Mouse (Mus musculus): ENCODE measurements around the gene Cybrd1. TPM values are rescaled to one million over a fixed set of nuclear protein-coding genes. Genes with fewer than 3 reads are reported as not detected.

Gene Cybrd1
- polyA plus RNA-seq, 1 experiment from 2014 or later: 13.0 TPM

DNA sequence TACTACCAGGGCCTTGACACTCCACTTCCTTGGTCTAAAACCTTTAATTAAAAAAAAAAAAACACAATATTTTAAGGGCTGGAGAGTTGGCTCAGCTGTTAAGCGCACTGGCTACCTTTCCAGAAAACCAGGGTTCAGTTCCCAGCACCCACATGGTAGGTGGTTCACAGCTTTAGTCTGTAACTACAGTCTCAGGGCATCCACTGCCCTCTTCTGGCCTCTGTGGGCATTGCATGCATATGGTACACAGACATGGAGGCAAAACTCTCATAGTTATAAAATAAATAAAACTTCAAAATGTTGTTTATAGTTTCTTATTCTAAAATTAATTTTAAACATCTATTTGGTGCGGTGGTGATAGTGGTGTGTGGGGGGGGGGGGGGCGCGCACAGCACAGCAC is 1.6 kb upstream of the Cybrd1 start:
- WGBS: 90% methylated on average over 4 of the region's 4 CpGs
- no peaks in the 10 kb centered on the region for H3K4me1 ChIP-seq (replicated peaks; ENCODE audit: control insufficient read depth, insufficient read depth)
- H3K27me3 ChIP-seq (ENCODE audit: control insufficient read depth, insufficient read depth, low read length): no peaks in the 10 kb centered on the region

DNA sequence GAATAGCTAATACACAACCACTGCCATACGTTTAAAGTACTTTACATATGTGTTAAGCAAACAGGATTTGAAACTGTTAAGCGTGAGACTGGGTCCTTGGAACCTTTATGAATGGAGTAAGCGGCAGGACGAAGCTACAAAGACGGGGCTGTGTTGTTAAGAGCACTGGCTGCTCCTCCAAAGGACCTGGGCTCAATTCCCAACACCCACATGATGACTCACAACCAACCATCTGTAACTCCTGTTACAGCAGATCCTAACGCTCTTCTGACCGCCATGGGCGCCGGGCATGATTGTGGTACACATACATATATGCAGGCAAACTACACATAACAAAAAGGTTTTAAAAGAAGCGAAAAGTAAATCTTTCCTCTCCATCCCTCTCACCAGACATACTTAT is 3.1 kb downstream of the Cybrd1 start:
- H3K27ac ChIP-seq (replicated peaks): no peak overlapping the region
- H3K9ac ChIP-seq (ENCODE audit: low read length): no peak overlapping the region
- no peaks in the 10 kb centered on the region for H3K9me3 ChIP-seq (ENCODE audit: control insufficient read depth, low read length)
- H3K27me3 ChIP-seq (ENCODE audit: control insufficient read depth, insufficient read depth, low read length): no peaks in the 10 kb centered on the region
- H3K36me3 ChIP-seq (ENCODE audit: control insufficient read depth, insufficient read depth, low read length): no peaks in the 10 kb centered on the region
- DNase-seq (ENCODE audit: low spot score) (no peak), ATAC-seq (ENCODE audit: low FRiP score, low TSS enrichment) (no peak)
- 0 out of 2 replicates have a peak, but pooled peaks cover 2% of the 10 kb centered on the region for H3K4me1 ChIP-seq (replicated peaks; ENCODE audit: control insufficient read depth, insufficient read depth)
- no peak overlapping the region for H3K4me2 ChIP-seq (replicated peaks; ENCODE audit: low read depth)
- 78% methylated on average over 10 of the region's 10 CpGs for WGBS
- no peak overlapping the region for H3K4me3 ChIP-seq (ENCODE audit: low read depth, low read length)
- no peak for TF ChIP-seq EP300 (optimal IDR thresholded peaks at IDR 0.05)
- TF ChIP-seq CTCF (IDR thresholded peaks at IDR 0.05; ENCODE audit: low read depth): no peak

More for the DNA sequence above, 1.6 kb upstream of the Cybrd1 start:
- no peak overlapping the region for H3K9ac ChIP-seq (ENCODE audit: low read length)
- H3K36me3 ChIP-seq (ENCODE audit: control insufficient read depth, insufficient read depth, low read length): no peaks in the 10 kb centered on the region
- H3K4me2 ChIP-seq (replicated peaks; ENCODE audit: low read depth): no peak overlapping the region
- ATAC-seq (ENCODE audit: low FRiP score, low TSS enrichment) (no peak), DNase-seq (ENCODE audit: low spot score) (no peak)
- TF ChIP-seq EP300 (optimal IDR thresholded peaks at IDR 0.05) (no peak), CTCF (IDR thresholded peaks at IDR 0.05; ENCODE audit: low read depth) (peak; percentile 61)
- H3K4me3 ChIP-seq (ENCODE audit: low read depth, low read length): no peak overlapping the region
- H3K27ac ChIP-seq (replicated peaks): no peak overlapping the region
- no peaks in the 10 kb centered on the region for H3K9me3 ChIP-seq (ENCODE audit: control insufficient read depth, low read length)

DNA sequence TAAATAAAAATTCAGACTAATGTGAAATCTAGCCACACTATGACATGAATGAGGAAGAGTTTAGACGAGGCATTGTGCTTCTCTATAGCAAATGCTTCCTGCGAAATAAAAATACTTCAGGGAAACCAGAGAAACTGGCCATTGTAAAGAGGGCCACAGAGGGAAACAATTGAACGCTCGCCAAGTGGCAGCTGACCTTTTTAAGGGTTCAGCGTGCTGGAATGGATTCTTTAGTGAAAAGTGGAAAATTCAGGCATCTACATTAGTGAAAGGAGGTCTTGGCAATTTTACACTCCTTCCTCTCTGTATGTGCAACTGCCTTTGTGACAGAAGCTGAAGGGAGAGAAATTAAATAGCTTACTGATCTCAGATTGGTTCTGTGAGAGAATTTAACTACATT is 3.7 kb downstream of the Cybrd1 start:
- no peak overlapping the region for H3K4me2 ChIP-seq (replicated peaks; ENCODE audit: low read depth)
- H3K4me1 ChIP-seq (replicated peaks; ENCODE audit: control insufficient read depth, insufficient read depth): 0 out of 2 replicates have a peak, but pooled peaks cover 2% of the 10 kb centered on the region
- no peaks in the 10 kb centered on the region for H3K27me3 ChIP-seq (ENCODE audit: control insufficient read depth, insufficient read depth, low read length)
- H3K4me3 ChIP-seq (ENCODE audit: low read depth, low read length): no peak overlapping the region
- ATAC-seq (ENCODE audit: low FRiP score, low TSS enrichment): no peak
- H3K36me3 ChIP-seq (ENCODE audit: control insufficient read depth, insufficient read depth, low read length): no peaks in the 10 kb centered on the region
- no peak overlapping the region for H3K27ac ChIP-seq (replicated peaks)
- no peak for DNase-seq (ENCODE audit: low spot score)
- 49% methylated on average over 5 of the region's 5 CpGs for WGBS
- TF ChIP-seq EP300 (optimal IDR thresholded peaks at IDR 0.05): no peak
- TF ChIP-seq CTCF (IDR thresholded peaks at IDR 0.05; ENCODE audit: low read depth): no peak
- no peak overlapping the region for H3K9ac ChIP-seq (ENCODE audit: low read length)
- H3K9me3 ChIP-seq (ENCODE audit: control insufficient read depth, low read length): no peaks in the 10 kb centered on the region

DNA sequence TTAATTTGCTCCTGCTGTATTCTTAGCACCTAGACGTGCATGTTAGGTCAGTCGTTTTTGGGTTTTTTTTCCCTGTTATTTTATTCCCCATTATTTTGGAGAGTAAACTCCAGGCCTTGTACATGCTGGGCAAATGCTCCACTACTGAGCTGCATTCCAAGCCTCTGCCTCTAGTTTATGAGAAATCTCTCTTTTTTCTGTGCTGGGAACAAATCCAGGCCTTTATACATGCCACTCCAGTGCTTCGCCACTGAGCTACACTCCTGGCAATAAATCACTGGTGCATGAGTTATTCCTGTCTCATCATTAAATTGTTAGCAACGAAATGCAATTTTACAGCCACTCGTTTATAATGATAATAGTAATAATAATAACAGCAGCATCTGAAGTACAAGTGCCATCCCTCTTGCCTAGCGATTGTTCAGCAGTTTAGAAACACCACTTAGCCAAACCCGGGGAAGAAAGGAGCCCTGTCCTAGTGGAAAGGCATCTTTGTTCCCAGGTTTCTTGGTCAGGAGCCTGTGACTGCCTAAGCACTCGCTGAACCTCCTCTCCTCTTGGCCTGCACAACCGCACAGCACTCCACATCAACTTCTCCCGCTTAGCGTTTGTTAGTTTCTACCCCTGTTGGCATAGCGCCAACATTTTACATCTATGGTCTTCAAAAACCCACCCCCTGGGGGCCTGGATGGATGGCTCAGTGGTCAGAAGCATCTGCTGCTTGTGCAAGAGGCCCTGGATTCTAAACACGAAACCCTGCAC is 4.7 kb downstream of the Cybrd1 start:
- no peak overlapping the region for H3K4me2 ChIP-seq (replicated peaks; ENCODE audit: low read depth)
- no peak overlapping the region for H3K9ac ChIP-seq (ENCODE audit: low read length)
- no peak for ATAC-seq (ENCODE audit: low FRiP score, low TSS enrichment)

GRCm38 (mm10) chr2:71123591-71123990 is 5.9 kb downstream of the Cybrd1 start:
- no peaks in the 10 kb centered on the region for H3K36me3 ChIP-seq (ENCODE audit: control insufficient read depth, insufficient read depth, low read length)
- no peaks in the 10 kb centered on the region for H3K27me3 ChIP-seq (ENCODE audit: control insufficient read depth, insufficient read depth, low read length)
- no peak overlapping the region for H3K27ac ChIP-seq (replicated peaks)
- no peak overlapping the region for H3K9ac ChIP-seq (ENCODE audit: low read length)
- no peak for TF ChIP-seq EP300 (optimal IDR thresholded peaks at IDR 0.05)
- TF ChIP-seq CTCF (IDR thresholded peaks at IDR 0.05; ENCODE audit: low read depth): no peak
- no peak overlapping the region for H3K4me3 ChIP-seq (ENCODE audit: low read depth, low read length)
- no peaks in the 10 kb centered on the region for H3K9me3 ChIP-seq (ENCODE audit: control insufficient read depth, low read length)
- ATAC-seq (ENCODE audit: low FRiP score, low TSS enrichment): no peak
- no peak for DNase-seq (ENCODE audit: low spot score)
- H3K4me2 ChIP-seq (replicated peaks; ENCODE audit: low read depth): no peak overlapping the region
- WGBS: 57% methylated on average over 2 of the region's 2 CpGs
- 0 out of 2 replicates have a peak, but pooled peaks cover 2% of the 10 kb centered on the region for H3K4me1 ChIP-seq (replicated peaks; ENCODE audit: control insufficient read depth, insufficient read depth)

More for the DNA sequence above, 4.7 kb downstream of the Cybrd1 start:
- Histone ChIP-seq H3K36me3 (ENCODE audit: control insufficient read depth, insufficient read depth, low read length) (no peaks in the 10 kb centered on the region), H3K27me3 (ENCODE audit: control insufficient read depth, insufficient read depth, low read length) (no peaks in the 10 kb centered on the region), H3K9me3 (ENCODE audit: control insufficient read depth, low read length) (no peaks in the 10 kb centered on the region), H3K27ac (replicated peaks) (no peak overlapping the region), H3K4me3 (ENCODE audit: low read depth, low read length) (no peak overlapping the region), H3K4me1 (replicated peaks; ENCODE audit: control insufficient read depth, insufficient read depth) (0 out of 2 replicates have a peak, but pooled peaks cover 2% of the 10 kb centered on the region)
- WGBS: 68% methylated on average over 13 of the region's 13 CpGs
- TF ChIP-seq EP300 (optimal IDR thresholded peaks at IDR 0.05): no peak
- TF ChIP-seq CTCF (IDR thresholded peaks at IDR 0.05; ENCODE audit: low read depth): no peak
- DNase-seq (ENCODE audit: low spot score): no peak

All from stomach, postnatal 0 days (tissue).